28 mouse cellular contexts compared by ENCODE assay signal in genomic region chr1:168336238-168336818, GRCm38 (mm10).
DNase-seq lines count a peak whose midpoint lies in the region; ATAC-seq and TF ChIP-seq lines count a peak whose summit lies in the region.
"Had no signal": no experiment of that assay in that cellular context is flagged by ENCODE, and none has a peak within 500 bp of the region (broad histone marks: within the 10 kb centered on the region; RNA-seq: fewer than 3 reads in every experiment).

No protein-coding gene starts in this region.

- H3K4me3 ChIP-seq in left cerebral cortex, adult 2 months: no peak overlapping the region
- H3K4me3 ChIP-seq in lung, embryonic 16.5 days (ENCODE audit: low read length): no peak overlapping the region
- H3K4me3 ChIP-seq in lung, adult 2 months (replicated peaks; ENCODE audit: extremely low read depth, low read depth, low read length): no peak overlapping the region
- H3K4me3 ChIP-seq in forebrain, embryonic 16.5 days (replicated peaks; ENCODE audit: low read length): no peak overlapping the region
- H3K4me3 ChIP-seq: forebrain, embryonic 12.5 days; heart, adult 2 months; heart, embryonic 12.5 days; hindbrain, embryonic 13.5 days; liver, embryonic 15.5 days; midbrain, embryonic 10.5 days; myocyte; neural tube, embryonic 12.5 days had no signal

- no peak overlapping the region for H3K9ac ChIP-seq in lung, embryonic 16.5 days (ENCODE audit: low read length)
- no peak overlapping the region for H3K9ac ChIP-seq in forebrain, embryonic 16.5 days (replicated peaks; ENCODE audit: low read depth, low read length)
- H3K9ac ChIP-seq: forebrain, embryonic 12.5 days; heart, embryonic 12.5 days; hindbrain, embryonic 13.5 days; liver, embryonic 15.5 days; neural tube, embryonic 12.5 days had no signal

- WGBS in lung, embryonic 16.5 days: 89% methylated on average over 7 of the region's 7 CpGs
- WGBS in lung, adult 2 months: 83% methylated on average over 7 of the region's 7 CpGs
- 85% methylated on average over 7 of the region's 7 CpGs for WGBS in forebrain, embryonic 16.5 days

- no peak for TF ChIP-seq POLR2A in lung, adult 2 months (IDR thresholded peaks at IDR 0.05; ENCODE audit: borderline replicate concordance, extremely low read depth, low read depth, low read length)

- intact Hi-C loops in left cerebral cortex, adult 2 months (cut with DNase I): no loop called here

- H3K27ac ChIP-seq in left cerebral cortex, adult 2 months: peak overlapping the region; percentile 42
- H3K27ac ChIP-seq in lung, embryonic 16.5 days (ENCODE audit: low read length): 0 out of 2 replicates have a peak overlapping the region, but pooled peaks have one; percentile 2
- H3K27ac ChIP-seq in forebrain, embryonic 16.5 days (ENCODE audit: low read length): no peak overlapping the region
- H3K27ac ChIP-seq: forebrain, embryonic 12.5 days; heart, adult 2 months; hindbrain, embryonic 13.5 days; kidney, postnatal 0 days; liver, embryonic 15.5 days; midbrain, embryonic 10.5 days; neural tube, embryonic 12.5 days had no signal

- H3K4me1 ChIP-seq in lung, embryonic 16.5 days (replicated peaks; ENCODE audit: control insufficient read depth, insufficient read depth, low read length): peaks cover 5% of the 10 kb centered on the region
- peaks cover 4% of the 10 kb centered on the region for H3K4me1 ChIP-seq in lung, adult 2 months (ENCODE audit: control insufficient read depth, insufficient read depth, low read length)
- H3K4me1 ChIP-seq in forebrain, embryonic 16.5 days (replicated peaks; ENCODE audit: control insufficient read depth, insufficient read depth, low read length): peaks cover 17% of the 10 kb centered on the region
- H3K4me1 ChIP-seq: liver, embryonic 15.5 days had no signal

- no peaks in the 10 kb centered on the region for H3K36me3 ChIP-seq in lung, embryonic 16.5 days (ENCODE audit: control insufficient read depth, insufficient read depth, low read length)
- no peaks in the 10 kb centered on the region for H3K36me3 ChIP-seq in forebrain, embryonic 16.5 days (ENCODE audit: control insufficient read depth, insufficient read depth)
- H3K36me3 ChIP-seq: liver, embryonic 15.5 days had no signal

- no peak for TF ChIP-seq CTCF in left cerebral cortex, adult 2 months (IDR thresholded peaks at IDR 0.05)
- no peak for TF ChIP-seq CTCF in lung, adult 2 months (IDR thresholded peaks at IDR 0.05; ENCODE audit: insufficient read depth, low read length)

- ATAC-seq in lung, embryonic 16.5 days (ENCODE audit: low read depth): no peak
- ATAC-seq in forebrain, embryonic 16.5 days: no peak
- ATAC-seq: CD4-positive, CD25-positive, alpha-beta regulatory T cell, adult 4 months; intestine, embryonic 16.5 days had no signal

- no peak for DNase-seq in left cerebral cortex, adult 2 months (ENCODE audit: extremely low spot score in 1 of 2, low spot score in 2 of 2)
- no peak for DNase-seq in left cerebral cortex, adult 18-20 months (ENCODE audit: low spot score in 2 of 2)
- DNase-seq in lung, adult 2 months: no peak
- peak; percentile 70 for DNase-seq in gonadal fat pad, adult 2 months (ENCODE audit: low read depth)
- DNase-seq in gastrocnemius, adult 8-10 months (ENCODE audit: low spot score in 2 of 2): no peak
- DNase-seq: adrenal gland, postnatal 25 days; cerebellum, adult 2 months; cerebellum, postnatal 25 days; gastrocnemius, postnatal 36 days; heart, adult 2 months; heart, postnatal 4 days; kidney, adult 8-10 months; kidney, postnatal 4 days; right cerebral cortex, adult 18-20 months; right cerebral cortex, postnatal 4 days; thymus, postnatal 14 days had no signal

- no peaks in the 10 kb centered on the region for H3K9me3 ChIP-seq in lung, embryonic 16.5 days (ENCODE audit: control insufficient read depth, low read length)
- H3K9me3 ChIP-seq in forebrain, embryonic 16.5 days (ENCODE audit: control insufficient read depth, low read length): no peaks in the 10 kb centered on the region
- H3K9me3 ChIP-seq: forebrain, embryonic 12.5 days; heart, embryonic 12.5 days; hindbrain, embryonic 13.5 days; liver, embryonic 15.5 days; neural tube, embryonic 12.5 days had no signal

- no peak overlapping the region for H3K4me2 ChIP-seq in lung, embryonic 16.5 days (ENCODE audit: low read depth, low read length)
- H3K4me2 ChIP-seq in forebrain, embryonic 16.5 days (ENCODE audit: low read length): no peak overlapping the region
- H3K4me2 ChIP-seq: forebrain, embryonic 12.5 days; heart, embryonic 12.5 days; hindbrain, embryonic 13.5 days; liver, embryonic 15.5 days; neural tube, embryonic 12.5 days had no signal

- no peaks in the 10 kb centered on the region for H3K27me3 ChIP-seq in lung, embryonic 16.5 days (ENCODE audit: control insufficient read depth, insufficient read depth, low read depth, low read length)
- no peaks in the 10 kb centered on the region for H3K27me3 ChIP-seq in forebrain, embryonic 16.5 days (replicated peaks; ENCODE audit: control insufficient read depth, insufficient read depth, low read length)
- H3K27me3 ChIP-seq: forebrain, embryonic 12.5 days; heart, embryonic 12.5 days; hindbrain, embryonic 13.5 days; liver, embryonic 15.5 days; neural tube, embryonic 12.5 days had no signal
